Comparison of ENCODE assay signal across 8 mouse cellular contexts in genomic region chr7:120842345-120843036, GRCm38 (mm10). TPM values are rescaled to one million over a fixed set of nuclear protein-coding genes. Genes with fewer than 3 reads are reported as not detected.
DNase-seq lines count a peak whose midpoint lies in the region; ATAC-seq and TF ChIP-seq lines count a peak whose summit lies in the region.

Gene Eef2k, plus strand, starts transcription at chr7:120842831.

- H3K4me3 ChIP-seq in hindbrain, embryonic 15.5 days = peak within 1 kb of the TSS; percentile 76
- peak within 1 kb of the TSS; percentile 62 for H3K4me3 ChIP-seq in left cerebral cortex, adult 2 months
- H3K4me3 ChIP-seq in macrophage (ENCODE audit: inconsistent target) = peak within 1 kb of the TSS; percentile 58

- peak within 1 kb of the TSS; percentile 68 for H3K9ac ChIP-seq in hindbrain, embryonic 15.5 days

- peaks cover 23% of the 10 kb centered on the region for H3K4me1 ChIP-seq in hindbrain, embryonic 15.5 days (replicated peaks)

- no peaks in the 10 kb centered on the region for H3K27me3 ChIP-seq in hindbrain, embryonic 15.5 days

- peak within 1 kb of the TSS; percentile 81 for H3K4me2 ChIP-seq in hindbrain, embryonic 15.5 days

- H3K36me3 ChIP-seq in hindbrain, embryonic 15.5 days = no peaks in the 10 kb centered on the region
- no peaks in the 10 kb centered on the region for H3K36me3 ChIP-seq in macrophage (ENCODE audit: inconsistent target)

- TF ChIP-seq CTCF in left cerebral cortex, adult 2 months (IDR thresholded peaks at IDR 0.05) = peak; percentile 15

- intact Hi-C loops in left cerebral cortex, adult 2 months (cut with DNase I) = loop anchor here (1.0 to 5.0 kb wide), 3 partner anchors 28 to 220 kb away; partner anchors contain the start of gene Polr3e

- peak within 1 kb of the TSS; percentile 96 for H3K27ac ChIP-seq in hindbrain, embryonic 15.5 days (replicated peaks)
- H3K27ac ChIP-seq in left cerebral cortex, adult 2 months = peak within 1 kb of the TSS; percentile 88
- H3K27ac ChIP-seq in macrophage = peak within 1 kb of the TSS; percentile 8; the same call in 1 of the 2 replicates

- 4% methylated on average over 35 of the region's 35 CpGs for WGBS in hindbrain, embryonic 15.5 days
- 2% methylated on average over 33 of the region's 35 CpGs for WGBS in macrophage (ENCODE audit: missing documents)

- DNase-seq in adrenal gland, adult (ENCODE audit: inconsistent age in 2 of 2, low spot score in 1 of 2) = peak; percentile 96 to 97
- peak; percentile 57 to 75 for DNase-seq in cerebellum, postnatal 4 days (ENCODE audit: low spot score in 2 of 2)
- DNase-seq in gastrocnemius, adult 18-20 months (ENCODE audit: low spot score) = peak; percentile 91
- peak; percentile 86 to 88 for DNase-seq in left cerebral cortex, adult 2 months (ENCODE audit: extremely low spot score in 1 of 2, low spot score in 2 of 2)
- peak; percentile 82 for DNase-seq in right cerebral cortex, postnatal 14 days
- peak; percentile 86 to 92 for DNase-seq in urinary bladder, postnatal 36 days (ENCODE audit: low spot score in 2 of 2)

- H3K79me2 ChIP-seq in macrophage (ENCODE audit: inconsistent target) = no peaks in the 10 kb centered on the region; the same call in 1 of the 2 replicates

- ATAC-seq in hindbrain, embryonic 15.5 days (ENCODE audit: low FRiP score, low read depth) = peak; percentile 94

- H3K9me3 ChIP-seq in hindbrain, embryonic 15.5 days = no peaks in the 10 kb centered on the region

RNA-seq across cellular contexts. Expression of gene Eef2k, which starts in this region (rescaled TPM):
- 10 to 100 TPM; 59.7 to 60.4 TPM for total RNA-seq in gastrocnemius, adult 18-20 months (2021)
- polyA plus RNA-seq in hindbrain, embryonic 15.5 days (2015; fragmentation: Nextera tagmentation; extraction: Ambion mirVana) = 32.5 and 34.3 TPM in 2 replicates
- 10 to 100 TPM; 34.1 to 34.4 TPM for total RNA-seq in left cerebral cortex, adult 2 months (2021)
- total RNA-seq in macrophage (2018; cell fraction: chromatin; rRNA removed) = 10 to 100 TPM in 22 of 26 experiments, 1 to 10 TPM in 4; 2.3 to 88.2 (median 36.8) TPM
- 10 to 100 TPM; 17.1 to 41.1 (median 29.6) TPM for total RNA-seq in macrophage (2018; cell fraction: cytosol; rRNA removed)
- total RNA-seq in macrophage (2018; cell fraction: nucleus; rRNA removed) = 10 to 100 TPM; 11.8 to 48.9 (median 27.3) TPM
- 19.4 to 32.2 TPM (median 21.0 TPM) in 3 replicates for polyA plus RNA-seq in macrophage (2018)

Comparison
In these comparisons a context has a peak if more than half of its experiments do, and no peak if none do; other contexts are left out.
1. Peak in every context shown above with its lines: DNase-seq, ATAC-seq, H3K4me3 ChIP-seq and H3K27ac ChIP-seq.
2. H3K27ac ChIP-seq: peak in every context shown above with its lines; median percentile 96 in hindbrain, embryonic 15.5 days; 88 in left cerebral cortex, adult 2 months; 8 in macrophage.